Mouse (Mus musculus): Measurements from ENCODE around the gene 2510009E07Rik. TPM values are rescaled to one million over a fixed set of nuclear protein-coding genes. Genes with fewer than 3 reads are reported as not detected.
A peak's percentile ranks its signal among the peaks of the same experiment; 100 is the strongest.

Gene 2510009E07Rik
- total RNA-seq (2022), result 10 to 100 TPM; 19.6 to 28.6 (median 24.4) TPM

- DNase-seq (ENCODE audit: low spot score), result peak; percentile 92
Measured at GRCm38 (mm10) chr16:21694463-21695241, at the start of gene 2510009E07Rik. Gene 2510009E07Rik (minus strand): TSS chr16:21694665.

GRCm38 (mm10) chr16:21743401-21743800 is 48.9 kb upstream of the 2510009E07Rik start:
- peak; percentile 46 for DNase-seq (ENCODE audit: low spot score)

GRCm38 (mm10) chr16:21742898-21743297 is 48.4 kb upstream of the 2510009E07Rik start:
- DNase-seq (ENCODE audit: low spot score), result no peak

- no peak for DNase-seq (ENCODE audit: low spot score)
Measured at GRCm38 (mm10) chr16:21742191-21742870, 47.9 kb upstream of the 2510009E07Rik start.

- no peak for DNase-seq (ENCODE audit: low spot score)
Measured at GRCm38 (mm10) chr16:21741542-21741941, 47.1 kb upstream of the 2510009E07Rik start.

- no peak for DNase-seq (ENCODE audit: low spot score)
Measured at GRCm38 (mm10) chr16:21735638-21736037, 41.2 kb upstream of the 2510009E07Rik start.

GRCm38 (mm10) chr16:21727897-21728364 is 33.5 kb upstream of the 2510009E07Rik start:
- peak; percentile 89 for DNase-seq (ENCODE audit: low spot score)

- DNase-seq (ENCODE audit: low spot score), result no peak
Measured at GRCm38 (mm10) chr16:21727421-21727820, 33.0 kb upstream of the 2510009E07Rik start.

- no peak for DNase-seq (ENCODE audit: low spot score)
Measured at GRCm38 (mm10) chr16:21724261-21724660, 29.8 kb upstream of the 2510009E07Rik start.

- no peak for DNase-seq (ENCODE audit: low spot score)
Measured at GRCm38 (mm10) chr16:21719770-21720169, 25.3 kb upstream of the 2510009E07Rik start.

- no peak for DNase-seq (ENCODE audit: low spot score)
Measured at GRCm38 (mm10) chr16:21714516-21714915, 20.1 kb upstream of the 2510009E07Rik start.

GRCm38 (mm10) chr16:21710321-21710720 is 15.9 kb upstream of the 2510009E07Rik start:
- DNase-seq (ENCODE audit: low spot score), result no peak

- DNase-seq (ENCODE audit: low spot score), result no peak
Measured at GRCm38 (mm10) chr16:21704691-21705090, 10.2 kb upstream of the 2510009E07Rik start.

- no peak for DNase-seq (ENCODE audit: low spot score)
Measured at GRCm38 (mm10) chr16:21702314-21702690, 7.8 kb upstream of the 2510009E07Rik start.

GRCm38 (mm10) chr16:21701611-21702313 is 7.3 kb upstream of the 2510009E07Rik start:
- no peak for DNase-seq (ENCODE audit: low spot score)

- no peak for DNase-seq (ENCODE audit: low spot score)
Measured at GRCm38 (mm10) chr16:21698136-21698535, 3.7 kb upstream of the 2510009E07Rik start.

GRCm38 (mm10) chr16:21696946-21697345 is 2.5 kb upstream of the 2510009E07Rik start:
- no peak for DNase-seq (ENCODE audit: low spot score)

- DNase-seq (ENCODE audit: low spot score), result peak; percentile 18
Measured at GRCm38 (mm10) chr16:21695242-21695578, 745 bp upstream of the 2510009E07Rik start.

GRCm38 (mm10) chr16:21693981-21694462 is 443 bp downstream of the 2510009E07Rik start:
- peak; percentile 59 for DNase-seq (ENCODE audit: low spot score)

GRCm38 (mm10) chr16:21690216-21690755 is 4.2 kb downstream of the 2510009E07Rik start:
- DNase-seq (ENCODE audit: low spot score), result no peak

- DNase-seq (ENCODE audit: low spot score), result no peak
Measured at GRCm38 (mm10) chr16:21689141-21689540, 5.3 kb downstream of the 2510009E07Rik start.

- DNase-seq (ENCODE audit: low spot score), result no peak
Measured at GRCm38 (mm10) chr16:21687406-21687805, 7.1 kb downstream of the 2510009E07Rik start.

Data from heart, adult 8-10 months (tissue).